32 mouse cellular contexts compared by ENCODE assay signal in genomic region chr17:81055522-81055921, GRCm38 (mm10).
"Had no signal": no experiment of that assay in that cellular context is flagged by ENCODE, and none has a peak within 500 bp of the region (broad histone marks: within the 10 kb centered on the region; RNA-seq: fewer than 3 reads in every experiment).

No protein-coding gene starts in this region.

- DNase-seq: left cerebral cortex, postnatal 4 days; liver; liver, embryonic 13.5 days; liver, postnatal 0 days; lung, adult 18-20 months; lung, adult 2 months; lung, postnatal 10 days; lung, postnatal 14 days; lung, postnatal 36 days; lung, postnatal 4 days; midbrain, embryonic 14.5 days had no signal

- H3K27me3 ChIP-seq: limb, embryonic 12.5 days; limb, embryonic 13.5 days; limb, embryonic 15.5 days; liver, embryonic 12.5 days; liver, embryonic 13.5 days; liver, embryonic 15.5 days; lung, embryonic 15.5 days; megakaryocyte, embryonic 14.5 days; midbrain, embryonic 12.5 days; midbrain, embryonic 13.5 days; midbrain, embryonic 15.5 days; neural tube, embryonic 12.5 days had no signal

- H3K4me1 ChIP-seq: limb, embryonic 10.5 days; limb, embryonic 15.5 days; lung, embryonic 15.5 days; midbrain, embryonic 10.5 days; midbrain, embryonic 12.5 days; midbrain, embryonic 13.5 days had no signal

- H3K36me3 ChIP-seq: midbrain, embryonic 15.5 days had no signal

- ATAC-seq: liver, embryonic 12.5 days; liver, postnatal 0 days; lung, postnatal 0 days; midbrain, embryonic 13.5 days; midbrain, embryonic 15.5 days; midbrain, embryonic 16.5 days had no signal

- H3K9ac ChIP-seq: limb, embryonic 12.5 days; limb, embryonic 13.5 days; limb, embryonic 15.5 days; liver, embryonic 12.5 days; liver, embryonic 13.5 days; liver, embryonic 14.5 days; liver, embryonic 15.5 days; liver, postnatal 0 days; lung, embryonic 14.5 days; lung, embryonic 15.5 days; midbrain, embryonic 12.5 days; midbrain, embryonic 13.5 days; midbrain, embryonic 15.5 days; neural tube, embryonic 12.5 days had no signal

- H3K27ac ChIP-seq: limb, embryonic 10.5 days; limb, embryonic 12.5 days; limb, embryonic 13.5 days; limb, embryonic 15.5 days; liver, embryonic 12.5 days; liver, embryonic 13.5 days; liver, embryonic 14.5 days; liver, embryonic 15.5 days; lung, embryonic 15.5 days; macrophage; midbrain, embryonic 10.5 days; midbrain, embryonic 12.5 days; midbrain, embryonic 13.5 days; midbrain, embryonic 15.5 days; neural tube, embryonic 12.5 days had no signal

- H3K4me2 ChIP-seq: limb, embryonic 12.5 days; limb, embryonic 13.5 days; limb, embryonic 15.5 days; liver, embryonic 11.5 days; liver, embryonic 12.5 days; liver, embryonic 13.5 days; liver, embryonic 15.5 days; lung, embryonic 14.5 days; lung, embryonic 15.5 days; midbrain, embryonic 11.5 days; midbrain, embryonic 12.5 days; midbrain, embryonic 13.5 days; midbrain, embryonic 15.5 days; neural tube, embryonic 12.5 days had no signal

- H3K4me3 ChIP-seq: limb, embryonic 10.5 days; limb, embryonic 12.5 days; limb, embryonic 13.5 days; limb, embryonic 15.5 days; liver, embryonic 12.5 days; liver, embryonic 13.5 days; liver, embryonic 15.5 days; lung, embryonic 15.5 days; megakaryocyte, embryonic 14.5 days; midbrain, embryonic 10.5 days; midbrain, embryonic 12.5 days; midbrain, embryonic 13.5 days; midbrain, embryonic 15.5 days; myocyte; neural tube, embryonic 12.5 days had no signal

- H3K9me3 ChIP-seq: limb, embryonic 10.5 days; limb, embryonic 12.5 days; limb, embryonic 13.5 days; limb, embryonic 15.5 days; liver, embryonic 12.5 days; liver, embryonic 13.5 days; liver, embryonic 15.5 days; lung, embryonic 15.5 days; megakaryocyte, embryonic 14.5 days; midbrain, embryonic 10.5 days; midbrain, embryonic 12.5 days; midbrain, embryonic 13.5 days; midbrain, embryonic 15.5 days; neural tube, embryonic 12.5 days had no signal
